Mouse (Mus musculus): ENCODE data around the gene Scn8a. TPM values are rescaled to one million over a fixed set of nuclear protein-coding genes. Genes with fewer than 3 reads are reported as not detected.
A peak's percentile ranks its signal among the peaks of the same experiment; 100 is the strongest.

The Scn8a gene
- polyA plus RNA-seq, 1 experiment: not detected

GRCm38 (mm10) chr15:100954751-100955150, 85.1 kb downstream of the Scn8a start:
- TF ChIP-seq POLR2A (IDR thresholded peaks at IDR 0.05; ENCODE audit: insufficient read depth, low read depth, low read length) (no peak), CTCF (IDR thresholded peaks at IDR 0.05; ENCODE audit: insufficient read depth, low read depth, low read length) (no peak)
- Histone ChIP-seq H3K4me3 (ENCODE audit: insufficient read depth, low read depth, low read length) (no peak overlapping the region), H3K4me1 (ENCODE audit: control insufficient read depth, insufficient read depth, low read length) (peaks cover 4% of the 10 kb centered on the region; the same call in 1 of the 2 replicates), H3K27ac (ENCODE audit: insufficient read depth, low read depth, low read length) (no peak overlapping the region)
- WGBS: 87% methylated on average over 16 of the region's 16 CpGs

DNA sequence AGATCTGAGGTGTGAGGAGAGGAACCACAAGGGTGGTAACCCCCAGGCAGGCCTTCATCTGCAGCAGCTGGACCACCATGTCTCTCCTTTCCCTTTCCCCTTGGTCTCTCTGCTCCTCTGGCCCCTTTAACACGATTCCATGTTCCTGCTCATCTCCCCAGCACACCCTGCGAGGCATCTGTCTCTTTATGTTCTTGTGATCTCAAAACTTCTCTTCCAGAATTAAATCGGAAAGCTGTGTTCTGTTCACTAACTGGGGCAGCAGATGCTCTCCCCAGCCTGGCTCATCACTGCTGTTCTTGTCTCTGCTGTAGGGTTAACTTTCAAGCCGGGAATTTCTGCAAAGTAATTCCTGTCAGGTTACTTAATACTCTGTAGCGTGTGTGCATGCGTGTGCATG, 91.3 kb downstream of the Scn8a start:
- Histone ChIP-seq H3K4me3 (ENCODE audit: insufficient read depth, low read depth, low read length) (no peak overlapping the region), H3K4me1 (ENCODE audit: control insufficient read depth, insufficient read depth, low read length) (no peaks in the 10 kb centered on the region), H3K27ac (ENCODE audit: insufficient read depth, low read depth, low read length) (no peak overlapping the region)
- WGBS: 88% methylated on average over 6 of the region's 6 CpGs
- TF ChIP-seq CTCF (IDR thresholded peaks at IDR 0.05; ENCODE audit: insufficient read depth, low read depth, low read length) (no peak), POLR2A (IDR thresholded peaks at IDR 0.05; ENCODE audit: insufficient read depth, low read depth, low read length) (no peak)

DNA sequence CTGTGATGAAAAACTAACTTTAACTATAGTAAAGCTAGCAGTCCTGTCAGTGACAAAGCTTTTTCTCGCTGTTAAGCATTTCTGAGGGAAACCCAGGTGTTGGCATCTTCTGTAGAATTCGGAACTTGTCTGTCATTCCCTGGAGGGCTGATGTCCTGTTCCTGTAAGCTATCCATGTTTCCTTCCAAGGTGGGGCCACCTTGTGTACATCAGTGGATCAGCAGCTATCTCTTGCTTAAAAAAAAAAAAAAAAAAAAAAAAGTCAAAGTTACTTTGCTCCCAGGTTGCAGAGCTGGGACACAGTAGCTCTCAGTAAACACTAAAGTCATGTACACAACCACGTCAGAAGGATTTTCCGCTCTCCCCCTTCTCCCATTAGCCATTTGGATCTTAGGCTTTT, 91.9 kb downstream of the Scn8a start:
- no peaks in the 10 kb centered on the region for H3K4me1 ChIP-seq (ENCODE audit: control insufficient read depth, insufficient read depth, low read length)
- WGBS: 80% methylated on average over 4 of the region's 4 CpGs
- TF ChIP-seq POLR2A (IDR thresholded peaks at IDR 0.05; ENCODE audit: insufficient read depth, low read depth, low read length): no peak
- no peak for TF ChIP-seq CTCF (IDR thresholded peaks at IDR 0.05; ENCODE audit: insufficient read depth, low read depth, low read length)
- no peak overlapping the region for H3K27ac ChIP-seq (ENCODE audit: insufficient read depth, low read depth, low read length)
- H3K4me3 ChIP-seq (ENCODE audit: insufficient read depth, low read depth, low read length): no peak overlapping the region

DNA sequence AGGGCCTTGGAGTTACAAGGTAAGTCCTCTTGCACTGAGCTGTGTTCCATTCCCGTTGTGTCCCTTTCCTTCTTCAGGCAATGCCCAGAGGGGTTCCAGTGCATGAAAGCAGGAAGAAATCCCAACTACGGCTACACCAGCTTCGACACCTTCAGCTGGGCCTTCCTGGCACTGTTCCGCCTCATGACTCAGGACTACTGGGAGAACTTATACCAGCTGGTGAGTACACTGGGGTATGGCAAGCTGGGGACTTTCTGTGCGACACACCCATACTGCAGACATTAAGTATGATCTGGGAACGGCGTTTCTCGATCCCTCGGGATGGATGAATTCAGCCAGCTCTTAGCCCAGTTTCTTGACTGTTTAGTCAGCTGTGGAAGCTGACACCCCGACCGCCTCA, 101.8 kb downstream of the Scn8a start:
- H3K27ac ChIP-seq (ENCODE audit: insufficient read depth, low read depth, low read length): no peak overlapping the region
- TF ChIP-seq POLR2A (IDR thresholded peaks at IDR 0.05; ENCODE audit: insufficient read depth, low read depth, low read length) (no peak), CTCF (IDR thresholded peaks at IDR 0.05; ENCODE audit: insufficient read depth, low read depth, low read length) (no peak)

DNA sequence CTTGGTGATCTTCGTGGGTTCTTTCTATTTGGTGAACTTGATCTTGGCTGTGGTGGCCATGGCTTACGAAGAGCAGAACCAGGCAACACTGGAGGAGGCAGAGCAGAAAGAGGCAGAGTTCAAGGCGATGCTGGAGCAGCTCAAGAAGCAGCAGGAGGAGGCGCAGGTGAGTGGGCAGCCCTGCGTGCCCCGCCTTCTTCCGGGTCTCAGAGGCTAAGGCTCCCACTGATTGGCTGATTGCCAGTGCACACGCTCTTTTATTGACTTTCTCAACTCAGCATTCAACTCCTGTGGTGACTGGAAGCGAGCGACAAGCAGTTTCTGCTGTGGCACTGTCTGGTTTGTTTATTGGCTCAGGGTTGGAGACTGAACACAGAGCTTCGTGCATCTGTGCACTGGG, 103.1 kb downstream of the Scn8a start:
- TF ChIP-seq POLR2A (IDR thresholded peaks at IDR 0.05; ENCODE audit: insufficient read depth, low read depth, low read length) (no peak), CTCF (IDR thresholded peaks at IDR 0.05; ENCODE audit: insufficient read depth, low read depth, low read length) (no peak)
- Histone ChIP-seq H3K27ac (ENCODE audit: insufficient read depth, low read depth, low read length) (no peak overlapping the region), H3K4me1 (ENCODE audit: control insufficient read depth, insufficient read depth, low read length) (no peaks in the 10 kb centered on the region), H3K4me3 (ENCODE audit: insufficient read depth, low read depth, low read length) (no peak overlapping the region)
- 62% methylated on average over 11 of the region's 11 CpGs for WGBS

More for the DNA sequence above, 101.8 kb downstream of the Scn8a start:
- H3K4me1 ChIP-seq (ENCODE audit: control insufficient read depth, insufficient read depth, low read length): no peaks in the 10 kb centered on the region
- no peak overlapping the region for H3K4me3 ChIP-seq (ENCODE audit: insufficient read depth, low read depth, low read length)
- WGBS: 87% methylated on average over 11 of the region's 11 CpGs

- H3K4me3 ChIP-seq (ENCODE audit: insufficient read depth, low read depth, low read length): no peak overlapping the region
- no peak for TF ChIP-seq POLR2A (IDR thresholded peaks at IDR 0.05; ENCODE audit: insufficient read depth, low read depth, low read length)
- no peak for TF ChIP-seq CTCF (IDR thresholded peaks at IDR 0.05; ENCODE audit: insufficient read depth, low read depth, low read length)
- H3K4me1 ChIP-seq (ENCODE audit: control insufficient read depth, insufficient read depth, low read length): no peaks in the 10 kb centered on the region
- H3K27ac ChIP-seq (ENCODE audit: insufficient read depth, low read depth, low read length): no peak overlapping the region
- 82% methylated on average over 1 of the region's 1 CpGs for WGBS
Observed at GRCm38 (mm10) chr15:100974679-100975078, 105.0 kb downstream of the Scn8a start.

DNA sequence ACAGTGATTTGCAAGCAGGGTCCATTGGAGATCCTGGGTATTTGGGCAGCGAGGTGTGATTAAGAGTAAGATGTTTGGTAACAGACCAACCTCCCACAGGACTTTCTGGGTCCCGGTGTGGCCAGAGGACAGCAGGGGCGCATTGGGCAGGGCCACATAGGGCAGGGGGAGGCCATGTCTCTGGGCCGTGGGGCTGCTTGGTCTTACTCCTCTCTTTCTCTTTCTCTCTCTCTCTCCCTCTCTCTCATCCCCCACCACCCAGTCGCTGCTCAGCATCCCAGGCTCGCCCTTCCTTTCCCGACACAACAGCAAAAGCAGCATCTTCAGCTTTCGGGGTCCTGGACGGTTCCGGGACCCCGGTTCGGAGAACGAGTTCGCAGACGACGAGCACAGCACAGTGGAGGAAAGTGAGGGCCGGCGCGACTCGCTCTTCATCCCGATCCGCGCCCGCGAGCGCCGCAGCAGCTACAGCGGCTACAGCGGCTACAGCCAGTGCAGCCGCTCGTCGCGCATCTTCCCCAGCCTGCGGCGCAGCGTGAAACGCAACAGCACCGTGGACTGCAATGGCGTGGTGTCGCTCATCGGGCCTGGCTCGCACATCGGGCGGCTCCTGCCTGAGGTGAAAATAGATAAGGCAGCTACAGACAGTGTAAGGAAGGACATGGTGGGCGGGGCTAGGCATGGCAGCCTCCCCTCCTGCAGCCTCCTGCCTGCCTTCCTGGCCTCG, 113.9 kb downstream of the Scn8a start:
- TF ChIP-seq POLR2A (IDR thresholded peaks at IDR 0.05; ENCODE audit: insufficient read depth, low read depth, low read length) (no peak), CTCF (IDR thresholded peaks at IDR 0.05; ENCODE audit: insufficient read depth, low read depth, low read length) (peak; percentile 40; the same call in 1 of the 2 replicates)
- WGBS: 5% methylated on average over 46 of the region's 46 CpGs
- no peak overlapping the region for H3K27ac ChIP-seq (ENCODE audit: insufficient read depth, low read depth, low read length)
- peaks cover 10% of the 10 kb centered on the region for H3K4me1 ChIP-seq (ENCODE audit: control insufficient read depth, insufficient read depth, low read length)
- peak overlapping the region; percentile 47 for H3K4me3 ChIP-seq (ENCODE audit: insufficient read depth, low read depth, low read length)

DNA sequence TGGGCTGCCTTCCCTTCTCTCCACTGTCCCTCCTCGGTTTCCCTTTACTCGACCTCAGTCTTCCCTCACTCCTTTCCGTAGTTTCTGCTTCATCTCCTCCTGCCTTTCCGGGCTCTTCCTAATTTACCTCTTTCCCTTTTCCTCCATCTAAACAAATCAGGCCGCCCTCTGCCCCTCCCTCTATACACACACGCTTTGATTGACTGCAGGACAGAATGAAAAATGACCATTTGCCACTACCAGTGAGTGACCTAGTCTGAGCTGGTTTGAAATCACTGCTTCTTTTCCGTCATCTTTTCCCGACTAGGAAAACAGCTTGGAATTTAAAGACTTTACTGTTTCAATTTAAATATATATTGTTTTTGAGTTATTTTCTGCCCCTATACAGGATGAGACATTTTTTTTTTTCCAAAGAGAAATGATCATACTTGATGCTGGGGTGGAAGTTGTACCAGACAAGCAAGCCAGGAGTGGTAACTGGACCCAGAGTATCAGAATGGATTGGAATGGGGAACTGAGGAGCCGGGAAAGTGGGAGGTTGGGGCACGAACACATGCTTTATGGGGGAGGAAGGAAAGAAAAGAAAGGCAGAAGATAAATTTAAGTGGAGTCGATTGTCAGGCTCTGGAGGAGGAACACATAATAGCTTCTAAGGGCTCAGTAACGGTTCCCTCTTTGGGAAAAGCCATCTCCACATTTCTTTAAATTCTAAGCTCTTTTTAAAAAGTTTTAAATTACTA, 114.7 kb downstream of the Scn8a start:
- 50% methylated on average over 12 of the region's 12 CpGs for WGBS

DNA sequence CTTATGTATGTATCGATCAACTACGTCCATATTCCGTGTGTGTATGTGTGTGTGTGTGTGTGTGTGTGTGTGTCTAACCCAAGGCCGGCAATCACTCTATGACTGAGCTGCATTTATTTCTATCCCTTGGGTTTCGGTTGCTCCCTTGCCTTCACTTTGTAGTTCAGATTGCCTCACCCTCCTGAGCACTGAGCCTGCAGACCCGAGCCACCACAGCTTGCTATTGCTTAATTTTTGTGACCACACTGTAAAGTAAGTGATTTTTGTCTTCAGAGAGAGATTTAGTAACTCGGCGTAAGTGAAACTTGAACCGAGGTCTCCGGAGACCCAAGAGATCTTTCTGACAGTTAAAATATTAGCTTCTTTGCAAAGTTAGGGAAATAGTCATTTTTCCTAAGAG, 116.8 kb downstream of the Scn8a start:
- Histone ChIP-seq H3K27ac (ENCODE audit: insufficient read depth, low read depth, low read length) (no peak overlapping the region), H3K4me1 (ENCODE audit: control insufficient read depth, insufficient read depth, low read length) (peaks cover 10% of the 10 kb centered on the region), H3K4me3 (ENCODE audit: insufficient read depth, low read depth, low read length) (no peak overlapping the region)
- TF ChIP-seq POLR2A (IDR thresholded peaks at IDR 0.05; ENCODE audit: insufficient read depth, low read depth, low read length): no peak
- no peak for TF ChIP-seq CTCF (IDR thresholded peaks at IDR 0.05; ENCODE audit: insufficient read depth, low read depth, low read length)
- 89% methylated on average over 10 of the region's 10 CpGs for WGBS

More for the DNA sequence above, 114.7 kb downstream of the Scn8a start:
- TF ChIP-seq CTCF (IDR thresholded peaks at IDR 0.05; ENCODE audit: insufficient read depth, low read depth, low read length) (no peak), POLR2A (IDR thresholded peaks at IDR 0.05; ENCODE audit: insufficient read depth, low read depth, low read length) (no peak)
- Histone ChIP-seq H3K4me3 (ENCODE audit: insufficient read depth, low read depth, low read length) (peak overlapping the region; percentile 47), H3K27ac (ENCODE audit: insufficient read depth, low read depth, low read length) (no peak overlapping the region), H3K4me1 (ENCODE audit: control insufficient read depth, insufficient read depth, low read length) (peaks cover 10% of the 10 kb centered on the region)

Data from olfactory bulb, adult 2 months (tissue).